Mouse (Mus musculus) lung, postnatal 36 days (tissue): ENCODE measurements around the gene H3f3b.

Experiments
- DNase-seq: peaks from one replicate; pipeline ENCODE4 v3.0.0; 2022; ENCODE audit warnings: mixed read lengths

Gene H3f3b

GRCm38 (mm10) chr11:115999027-115999426 lies 28.7 kb downstream of the H3f3b start:
- no peak for DNase-seq

GRCm38 (mm10) chr11:115997662-115998061 lies 30.1 kb downstream of the H3f3b start:
- DNase-seq, result no peak

GRCm38 (mm10) chr11:115997047-115997446 lies 30.7 kb downstream of the H3f3b start:
- no peak for DNase-seq

GRCm38 (mm10) chr11:115995256-115995655 lies 32.5 kb downstream of the H3f3b start:
- DNase-seq, result no peak

GRCm38 (mm10) chr11:115992098-115992497 lies 35.7 kb downstream of the H3f3b start:
- no peak for DNase-seq

GRCm38 (mm10) chr11:115989686-115990085 lies 38.1 kb downstream of the H3f3b start:
- DNase-seq, result no peak

GRCm38 (mm10) chr11:115983291-115983690 lies 44.5 kb downstream of the H3f3b start:
- no peak for DNase-seq

GRCm38 (mm10) chr11:115982472-115982871 lies 45.3 kb downstream of the H3f3b start:
- no peak for DNase-seq

GRCm38 (mm10) chr11:115975544-115975943 lies 52.2 kb downstream of the H3f3b start:
- no peak for DNase-seq

- no peak for DNase-seq
These were observed 52.7 kb downstream of the H3f3b start for GRCm38 (mm10) chr11:115975083-115975420.

GRCm38 (mm10) chr11:115974309-115975082 lies 53.3 kb downstream of the H3f3b start, which contains the start of gene Itgb4:
TSS of gene Itgb4 (plus strand) at chr11:115974709.
- DNase-seq, result peak; percentile 90
